ENCODE assay signal across 8 mouse cellular contexts in genomic region chr8:120334878-120335261, GRCm38 (mm10).
DNase-seq lines count a peak whose midpoint lies in the region; ATAC-seq and TF ChIP-seq lines count a peak whose summit lies in the region.

No protein-coding gene starts in this region.

- peak overlapping the region; percentile 95 for H3K27ac ChIP-seq in hindbrain, embryonic 11.5 days (ENCODE audit: low read depth, low read length)
- H3K27ac ChIP-seq in liver, postnatal 0 days (ENCODE audit: low read depth) = peak overlapping the region; percentile 66; the same call in 1 of the 2 replicates

- no peaks in the 10 kb centered on the region for H3K36me3 ChIP-seq in hindbrain, embryonic 11.5 days (ENCODE audit: control insufficient read depth, insufficient read depth, low read length)
- no peaks in the 10 kb centered on the region for H3K36me3 ChIP-seq in liver, postnatal 0 days (replicated peaks; ENCODE audit: insufficient read depth, low read length)

- no peak overlapping the region for H3K4me3 ChIP-seq in hindbrain, embryonic 11.5 days (ENCODE audit: low read depth, low read length)
- H3K4me3 ChIP-seq in liver, postnatal 0 days (ENCODE audit: low read depth, low read length) = peak overlapping the region; percentile 17; the same call in 1 of the 2 replicates

- H3K9ac ChIP-seq in hindbrain, embryonic 11.5 days (ENCODE audit: low read depth, low read length) = peak overlapping the region; percentile 44; the same call in 1 of the 2 replicates
- 0 out of 2 replicates have a peak overlapping the region, but pooled peaks have one; percentile 16 for H3K9ac ChIP-seq in liver, postnatal 0 days (replicated peaks)

- ATAC-seq in common myeloid progenitor, adult 5-6 weeks (replicated peaks; ENCODE audit: low read depth, poor library complexity, severe bottlenecking) = peak; percentile 33
- ATAC-seq in hindbrain, embryonic 11.5 days (ENCODE audit: low FRiP score) = peak; percentile 61
- ATAC-seq in liver, postnatal 0 days = peak; percentile 22
- no peak for ATAC-seq in erythroid progenitor cell, adult 5-6 weeks (replicated peaks; ENCODE audit: low FRiP score, poor library complexity, severe bottlenecking)

- TF ChIP-seq CTCF in liver, postnatal 0 days (IDR thresholded peaks at IDR 0.05; ENCODE audit: low read depth) = no peak

- DNase-seq in right cerebral cortex, adult 18-20 months = peak; percentile 50
- no peak for DNase-seq in right cerebral cortex, postnatal 14 days
- DNase-seq in hindbrain, embryonic 11.5 days (ENCODE audit: low spot score) = peak; percentile 85
- no peak for DNase-seq in liver, postnatal 0 days
- peak; percentile 70 for DNase-seq in testis, postnatal 10 days (ENCODE audit: low spot score)
- no peak for DNase-seq in spleen, postnatal 36 days (ENCODE audit: low spot score in 2 of 2)

- peak overlapping the region; percentile 5 for H3K4me2 ChIP-seq in hindbrain, embryonic 11.5 days (replicated peaks; ENCODE audit: low read depth, low read length)
- H3K4me2 ChIP-seq in liver, postnatal 0 days (ENCODE audit: low read depth, low read length) = peak overlapping the region; percentile 68

- peaks cover 26% of the 10 kb centered on the region for H3K4me1 ChIP-seq in hindbrain, embryonic 11.5 days (replicated peaks; ENCODE audit: control insufficient read depth, insufficient read depth, low read length)
- H3K4me1 ChIP-seq in liver, postnatal 0 days (ENCODE audit: insufficient read depth) = peaks cover 31% of the 10 kb centered on the region

- no peak for TF ChIP-seq EP300 in liver, postnatal 0 days (IDR thresholded peaks at IDR 0.05; ENCODE audit: low read depth)

- H3K27me3 ChIP-seq in hindbrain, embryonic 11.5 days (ENCODE audit: control insufficient read depth, insufficient read depth, low read length) = no peaks in the 10 kb centered on the region; the same call in 1 of the 2 replicates
- no peaks in the 10 kb centered on the region for H3K27me3 ChIP-seq in liver, postnatal 0 days (ENCODE audit: insufficient read depth, low read length)

- WGBS in hindbrain, embryonic 11.5 days = 5% methylated on average over 5 of the region's 5 CpGs
- WGBS in liver, postnatal 0 days (ENCODE audit: insufficient replicate concordance) = 21% methylated on average over 5 of the region's 5 CpGs

- H3K9me3 ChIP-seq in hindbrain, embryonic 11.5 days (ENCODE audit: control insufficient read depth, low read length) = no peaks in the 10 kb centered on the region
- no peaks in the 10 kb centered on the region; the same call in 1 of the 2 replicates for H3K9me3 ChIP-seq in liver, postnatal 0 days (ENCODE audit: low read length)

Comparison
In these comparisons a context has a peak if more than half of its experiments do, and no peak if none do; other contexts are left out.
1. DNase-seq: peak in right cerebral cortex, adult 18-20 months (single experiment), hindbrain, embryonic 11.5 days (single experiment) and testis, postnatal 10 days (single experiment); none in right cerebral cortex, postnatal 14 days (single experiment), liver, postnatal 0 days (single experiment) and spleen, postnatal 36 days (0 of 2).